Mouse (Mus musculus) left cerebral cortex, adult 8-10 months (tissue): ENCODE data around the gene Ppp1r14c. TPM values are rescaled to one million over a fixed set of nuclear protein-coding genes. Genes with fewer than 3 reads are reported as not detected.

ENCODE experiments used
- DNase-seq, 2 experiments: peaks; one replicate each; pipeline ENCODE4 v3.0.0; 2022; ENCODE audit warnings: low spot score in 2 of 2
- total RNA-seq, 4 experiments: library from RNA; stranded (reverse); gene quantifications; 2 replicates each; pipeline ENCODE4 v1.2.4; 2022

Ppp1r14c gene
- total RNA-seq = 10 to 100 TPM in 3 of 4 experiments, 1 to 10 TPM in 1; 9.8 to 13.1 (median 11.1) TPM

GRCm38 (mm10) chr10:3366036-3366869 lies at the start of gene Ppp1r14c:
Gene Ppp1r14c (plus strand): TSS chr10:3366057.
- DNase-seq = peak; percentile 41 to 56

- no peak for DNase-seq
Observed at GRCm38 (mm10) chr10:3321406-3321805, 44.5 kb upstream of the Ppp1r14c start.

GRCm38 (mm10) chr10:3325447-3325846 lies 40.4 kb upstream of the Ppp1r14c start:
- no peak for DNase-seq

- peak; percentile 45 to 93 for DNase-seq
Observed at GRCm38 (mm10) chr10:3332880-3333279, 33.0 kb upstream of the Ppp1r14c start.

- DNase-seq = no peak
Observed at GRCm38 (mm10) chr10:3334570-3334969, 31.3 kb upstream of the Ppp1r14c start.

GRCm38 (mm10) chr10:3336729-3337329 lies 29.0 kb upstream of the Ppp1r14c start:
- no peak for DNase-seq

- DNase-seq = no peak
Observed at GRCm38 (mm10) chr10:3337330-3337901, 28.4 kb upstream of the Ppp1r14c start.

GRCm38 (mm10) chr10:3345706-3346105 lies 20.2 kb upstream of the Ppp1r14c start:
- no peak for DNase-seq

GRCm38 (mm10) chr10:3359531-3359930 lies 6.3 kb upstream of the Ppp1r14c start:
- DNase-seq = no peak

GRCm38 (mm10) chr10:3365671-3366035 lies 204 bp upstream of the Ppp1r14c start:
- peak in 1 of 2 experiments; percentile 6 for DNase-seq

- peak; percentile 13 to 52 for DNase-seq
Observed at GRCm38 (mm10) chr10:3366870-3367431, 1.1 kb downstream of the Ppp1r14c start.

GRCm38 (mm10) chr10:3367440-3367839 lies 1.6 kb downstream of the Ppp1r14c start:
- DNase-seq = no peak

- DNase-seq = no peak
Observed at GRCm38 (mm10) chr10:3383176-3383575, 17.3 kb downstream of the Ppp1r14c start.

- no peak for DNase-seq
Observed at GRCm38 (mm10) chr10:3392251-3392650, 26.4 kb downstream of the Ppp1r14c start.

- no peak for DNase-seq
Observed at GRCm38 (mm10) chr10:3393548-3393947, 27.7 kb downstream of the Ppp1r14c start.

GRCm38 (mm10) chr10:3394193-3394592 lies 28.3 kb downstream of the Ppp1r14c start:
- peak in 1 of 2 experiments; percentile 21 for DNase-seq

- DNase-seq = no peak
Observed at GRCm38 (mm10) chr10:3394671-3395288, 28.9 kb downstream of the Ppp1r14c start.

- DNase-seq = no peak
Observed at GRCm38 (mm10) chr10:3395341-3395931, 29.6 kb downstream of the Ppp1r14c start.

GRCm38 (mm10) chr10:3396008-3396795 lies 30.3 kb downstream of the Ppp1r14c start:
- no peak for DNase-seq

- no peak for DNase-seq
Observed at GRCm38 (mm10) chr10:3397406-3397805, 31.5 kb downstream of the Ppp1r14c start.
